Mouse (Mus musculus): ENCODE data around the gene Gata5.

DNA sequence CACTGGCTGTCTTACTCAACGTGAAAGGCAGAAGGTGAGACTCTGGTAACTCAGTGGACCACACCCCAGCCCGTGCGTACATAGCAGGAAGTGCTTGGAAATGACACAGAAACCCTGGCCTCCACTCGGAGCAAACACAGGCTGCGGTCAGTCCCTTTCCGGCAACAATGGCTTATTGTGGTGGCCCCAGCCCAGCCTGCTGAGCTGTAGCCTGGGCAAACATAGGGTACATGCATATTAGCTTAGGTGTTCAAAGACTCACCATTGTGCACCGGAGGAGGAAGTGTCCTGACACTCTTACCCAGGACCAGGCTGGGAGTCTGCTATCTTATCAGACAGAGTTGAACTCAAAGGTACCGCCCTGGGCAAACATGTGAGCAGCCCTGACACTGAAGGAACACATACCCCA lies 57.6 kb downstream of the Gata5 start:
- TF ChIP-seq CTCF (IDR thresholded peaks at IDR 0.05; ENCODE audit: low read depth, low read length) (no peak), GATA2 (IDR thresholded peaks at IDR 0.05; ENCODE audit: borderline replicate concordance, low read depth, low read length) (no peak), GATA1 (IDR thresholded peaks at IDR 0.05; ENCODE audit: borderline replicate concordance, low read length) (no peak), TAL1 (conservative IDR thresholded peaks at IDR 0.05; ENCODE audit: low read depth, low read length) (no peak)
